In genomic region chr15:80170357-80170756, GRCm38 (mm10) we compare ENCODE assay signal across 15 mouse cellular contexts. TPM values are rescaled to one million over a fixed set of nuclear protein-coding genes. Genes with fewer than 3 reads are reported as not detected.
DNase-seq lines count a peak whose midpoint lies in the region; ATAC-seq lines count a peak whose summit lies in the region.
"Had no signal": no experiment of that assay in that cellular context is flagged by ENCODE, and none has a peak within 500 bp of the region (broad histone marks: within the 10 kb centered on the region; RNA-seq: fewer than 3 reads in every experiment).

No protein-coding gene starts in this region.

- DNase-seq in cerebellum, adult 11 months: peak; percentile 54
- DNase-seq in cerebellum, adult 8-10 months: no peak
- no peak for DNase-seq in midbrain, embryonic 10.5 days (ENCODE audit: low spot score)
- peak; percentile 88 for DNase-seq in kidney, adult 9 months
- no peak for DNase-seq in right cerebral cortex, postnatal 10 days (ENCODE audit: low spot score in 2 of 2)
- DNase-seq in thymus, postnatal 25 days: no peak
- DNase-seq: adrenal gland, postnatal 14 days; gastrocnemius, postnatal 14 days; heart, postnatal 36 days; liver, embryonic 13.5 days had no signal

- peaks cover 31% of the 10 kb centered on the region for H3K27me3 ChIP-seq in midbrain, embryonic 10.5 days (ENCODE audit: low read depth, poor library complexity, severe bottlenecking)
- no peaks in the 10 kb centered on the region for H3K27me3 ChIP-seq in midbrain, embryonic 13.5 days
- H3K27me3 ChIP-seq in stomach, embryonic 15.5 days (replicated peaks): no peaks in the 10 kb centered on the region
- H3K27me3 ChIP-seq: embryonic facial prominence, embryonic 12.5 days had no signal

- WGBS in midbrain, embryonic 10.5 days: 55% methylated on average over 4 of the region's 4 CpGs
- WGBS in midbrain, embryonic 13.5 days: 56% methylated on average over 4 of the region's 4 CpGs
- 35% methylated on average over 4 of the region's 4 CpGs for WGBS in stomach, embryonic 15.5 days

- H3K4me1 ChIP-seq in midbrain, embryonic 10.5 days: peaks cover 43% of the 10 kb centered on the region
- peaks cover 15% of the 10 kb centered on the region for H3K4me1 ChIP-seq in midbrain, embryonic 13.5 days (replicated peaks)
- peaks cover 27% of the 10 kb centered on the region for H3K4me1 ChIP-seq in stomach, embryonic 15.5 days

- no peak overlapping the region for H3K4me2 ChIP-seq in midbrain, embryonic 13.5 days (replicated peaks)
- H3K4me2 ChIP-seq in stomach, embryonic 15.5 days: no peak overlapping the region
- H3K4me2 ChIP-seq: embryonic facial prominence, embryonic 12.5 days; liver, embryonic 13.5 days had no signal

- H3K9ac ChIP-seq in midbrain, embryonic 13.5 days (replicated peaks): no peak overlapping the region
- H3K9ac ChIP-seq in stomach, embryonic 15.5 days: no peak overlapping the region
- H3K9ac ChIP-seq: embryonic facial prominence, embryonic 12.5 days; liver, embryonic 13.5 days had no signal

- H3K27ac ChIP-seq in midbrain, embryonic 10.5 days (replicated peaks): 0 out of 2 replicates have a peak overlapping the region, but pooled peaks have one; percentile 2
- no peak overlapping the region for H3K27ac ChIP-seq in midbrain, embryonic 13.5 days
- peak overlapping the region; percentile 67 for H3K27ac ChIP-seq in stomach, embryonic 15.5 days
- H3K27ac ChIP-seq: liver, embryonic 13.5 days had no signal

- H3K9me3 ChIP-seq in midbrain, embryonic 10.5 days (replicated peaks): no peaks in the 10 kb centered on the region
- no peaks in the 10 kb centered on the region for H3K9me3 ChIP-seq in midbrain, embryonic 13.5 days
- no peaks in the 10 kb centered on the region for H3K9me3 ChIP-seq in stomach, embryonic 15.5 days
- H3K9me3 ChIP-seq: embryonic facial prominence, embryonic 12.5 days; liver, embryonic 13.5 days had no signal

- no peaks in the 10 kb centered on the region for H3K36me3 ChIP-seq in midbrain, embryonic 10.5 days
- no peaks in the 10 kb centered on the region for H3K36me3 ChIP-seq in midbrain, embryonic 13.5 days
- no peaks in the 10 kb centered on the region for H3K36me3 ChIP-seq in stomach, embryonic 15.5 days
- H3K36me3 ChIP-seq: embryonic facial prominence, embryonic 12.5 days; liver, embryonic 13.5 days had no signal

- H3K4me3 ChIP-seq in midbrain, embryonic 10.5 days: no peak overlapping the region
- no peak overlapping the region for H3K4me3 ChIP-seq in midbrain, embryonic 13.5 days (replicated peaks)
- H3K4me3 ChIP-seq in stomach, embryonic 15.5 days (replicated peaks): no peak overlapping the region
- H3K4me3 ChIP-seq: embryonic facial prominence, embryonic 12.5 days; liver, embryonic 13.5 days; megakaryocyte, embryonic 14.5 days had no signal

- ATAC-seq in midbrain, embryonic 13.5 days: no peak
- no peak for ATAC-seq in stomach, embryonic 15.5 days (ENCODE audit: insufficient read depth, low FRiP score, low read depth)
- ATAC-seq: lung, postnatal 0 days had no signal

RNA-seq across cellular contexts. Expression of gene Mgat3, which starts 3.2 kb away (rescaled TPM):
- 5.9 and 7.8 TPM in 2 replicates for polyA plus RNA-seq in midbrain, embryonic 10.5 days (2016; fragmentation: Nextera tagmentation; extraction: Ambion mirVana)
- polyA plus RNA-seq in midbrain, embryonic 13.5 days (2015; fragmentation: Nextera tagmentation; extraction: Ambion mirVana): 11.4 and 12.3 TPM in 2 replicates
- polyA plus RNA-seq in stomach, embryonic 15.5 days (2015; fragmentation: Nextera tagmentation; extraction: Ambion mirVana): 9.6 and 10.6 TPM in 2 replicates

RNA-seq across cellular contexts. Expression of gene Tab1, which starts 37.4 kb away (rescaled TPM):
- polyA plus RNA-seq in midbrain, embryonic 10.5 days (2016; fragmentation: Nextera tagmentation; extraction: Ambion mirVana): 40.0 and 48.9 TPM in 2 replicates
- polyA plus RNA-seq in midbrain, embryonic 13.5 days (2015; fragmentation: Nextera tagmentation; extraction: Ambion mirVana): 41.1 and 43.0 TPM in 2 replicates
- polyA plus RNA-seq in stomach, embryonic 15.5 days (2015; fragmentation: Nextera tagmentation; extraction: Ambion mirVana): 29.5 and 33.2 TPM in 2 replicates

Comparison
In these comparisons a context has a peak if more than half of its experiments do, and no peak if none do; other contexts are left out.
1. DNase-seq: peak in cerebellum, adult 11 months (single experiment) and kidney, adult 9 months (single experiment); none in cerebellum, adult 8-10 months (single experiment), midbrain, embryonic 10.5 days (single experiment), right cerebral cortex, postnatal 10 days (0 of 2) and thymus, postnatal 25 days (single experiment).